Mouse (Mus musculus) inflammation-experienced regulatory T-cells, adult 6 months (primary cell): ENCODE results near the gene Inafm2. TPM values are rescaled to one million over a fixed set of nuclear protein-coding genes. Genes with fewer than 3 reads are reported as not detected.

Experiments used
- ATAC-seq: one replicate; pipeline ENCODE4 v1.8.0; 2017
- polyA plus RNA-seq, 3 experiments: library from polyadenylated mRNA; unstranded; fragments of 100-300 nt; shearing (Covaris generic); gene quantifications; one replicate each; pipeline ENCODE4 v1.2.1; 2017

Gene Inafm2
- polyA plus RNA-seq, result 10 to 100 TPM; 28.1 to 40.7 (median 28.2) TPM

DNA sequence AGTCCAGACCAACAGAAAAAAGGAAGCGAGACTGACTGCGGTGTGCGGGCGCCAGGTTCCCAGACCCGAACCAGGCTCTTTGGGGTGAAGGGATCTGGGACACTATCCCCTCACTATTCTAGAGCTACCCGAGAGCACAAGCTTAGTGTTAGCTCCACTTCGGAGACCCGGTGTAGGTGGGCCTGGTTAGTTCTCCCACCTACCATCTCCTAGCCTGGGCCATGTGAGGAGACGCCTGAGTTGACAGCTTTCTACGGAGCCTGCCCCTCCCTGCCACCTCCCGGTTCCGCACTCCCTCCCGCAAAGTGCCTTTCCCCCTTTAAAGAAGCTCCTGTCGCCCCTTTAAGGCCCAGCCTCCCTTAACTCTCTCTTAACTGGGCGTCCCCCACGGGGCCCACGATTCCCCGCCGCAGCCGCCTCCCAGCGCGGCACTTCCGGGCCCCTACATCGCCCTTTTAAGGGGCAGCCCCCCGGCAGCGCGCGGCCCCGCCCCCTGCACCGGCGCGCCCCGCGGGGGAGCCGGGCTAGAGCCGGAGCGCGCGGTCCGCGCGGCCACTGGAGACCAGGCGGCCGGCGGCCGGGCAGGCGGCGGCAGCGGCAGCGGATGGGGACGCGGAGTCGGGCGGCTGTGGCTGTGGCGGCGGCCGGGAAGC, at the start of gene Inafm2:
Gene Inafm2 (plus strand): TSS at position 527 of the 653 bp plus-strand sequence.
- peak; percentile 87 for ATAC-seq

GRCm38 (mm10) chr2:118696451-118697308, 48.9 kb upstream of the Inafm2 start:
- ATAC-seq, result no peak

GRCm38 (mm10) chr2:118697311-118697877, 48.2 kb upstream of the Inafm2 start:
- ATAC-seq, result no peak

DNA sequence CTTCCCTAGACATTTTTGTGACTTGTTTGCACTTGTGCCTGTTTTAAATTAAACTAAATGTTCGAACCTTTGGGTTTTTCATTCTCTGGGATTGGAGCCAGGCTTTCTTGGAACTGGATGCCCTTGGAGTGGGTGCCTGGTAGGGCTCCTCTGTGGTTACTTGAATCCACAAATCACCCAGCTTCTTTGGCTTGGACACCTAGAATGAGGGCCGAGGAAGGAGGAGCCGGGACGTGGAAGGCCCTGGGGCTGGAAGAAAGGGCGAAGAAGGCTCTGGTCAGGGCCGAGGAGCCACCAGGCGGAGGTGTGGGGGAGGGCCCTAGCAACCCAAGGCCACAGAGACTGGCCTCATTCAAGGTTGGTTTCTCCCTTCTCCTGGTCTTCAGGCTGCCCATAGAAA, 47.6 kb upstream of the Inafm2 start:
- no peak for ATAC-seq

GRCm38 (mm10) chr2:118700179-118701062, 45.1 kb upstream of the Inafm2 start:
- peak; percentile 50 for ATAC-seq

- no peak for ATAC-seq
These were observed 44.4 kb upstream of the Inafm2 start for GRCm38 (mm10) chr2:118701161-118701560.

DNA sequence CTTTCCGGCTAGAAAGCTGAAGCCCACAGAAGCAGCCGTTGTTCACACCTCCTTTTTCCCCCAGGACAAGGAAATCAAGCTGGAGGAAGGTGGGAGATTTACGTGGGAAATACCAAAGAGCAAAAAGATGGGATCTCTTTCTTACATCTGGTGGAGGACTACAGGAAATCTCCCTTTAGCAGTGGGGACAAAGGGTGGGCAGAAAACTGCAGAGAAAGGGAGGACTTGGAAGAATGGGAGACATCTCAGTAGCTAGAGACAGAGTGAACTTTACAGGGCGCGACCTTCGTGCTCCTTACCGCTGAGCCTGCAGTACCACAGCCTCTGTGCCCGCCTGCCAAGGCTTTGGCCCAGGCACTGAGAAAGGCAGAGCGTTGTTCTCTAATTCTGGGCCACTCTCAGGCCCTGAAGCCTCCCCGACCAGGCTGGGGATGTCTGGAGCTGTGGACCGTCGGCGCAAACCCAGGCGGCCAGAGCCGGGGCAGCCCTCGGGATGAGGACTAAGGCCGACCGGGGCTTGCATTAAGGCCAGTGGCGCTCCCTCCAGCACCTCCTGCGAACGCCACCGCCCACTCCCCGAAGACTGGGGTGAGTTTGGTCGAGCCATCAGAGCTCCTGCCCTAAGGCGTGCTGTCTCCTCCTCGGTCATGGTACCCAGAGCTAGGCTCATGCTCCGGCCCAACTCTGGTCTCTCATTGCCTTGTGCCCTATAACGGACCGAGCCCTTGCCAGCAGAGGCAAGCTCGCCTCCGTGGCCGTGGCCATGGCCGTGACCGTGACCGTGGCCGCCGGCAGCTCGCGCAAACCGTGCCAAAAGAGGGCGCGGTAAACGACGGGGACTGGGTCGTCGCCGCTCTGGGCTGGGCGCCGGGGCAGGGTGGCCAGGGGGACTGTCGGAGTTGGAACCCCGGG, 43.3 kb upstream of the Inafm2 start:
- ATAC-seq, result no peak

GRCm38 (mm10) chr2:118702883-118703761, 42.4 kb upstream of the Inafm2 start:
- ATAC-seq, result peak; percentile 25

GRCm38 (mm10) chr2:118703913-118704730, 41.4 kb upstream of the Inafm2 start, which contains the start of gene Ankrd63:
Ankrd63 (minus strand) TSS chr2:118703963.
- ATAC-seq, result peak; percentile 23

- ATAC-seq, result no peak
These were observed 39.1 kb upstream of the Inafm2 start for GRCm38 (mm10) chr2:118706436-118706835.

DNA sequence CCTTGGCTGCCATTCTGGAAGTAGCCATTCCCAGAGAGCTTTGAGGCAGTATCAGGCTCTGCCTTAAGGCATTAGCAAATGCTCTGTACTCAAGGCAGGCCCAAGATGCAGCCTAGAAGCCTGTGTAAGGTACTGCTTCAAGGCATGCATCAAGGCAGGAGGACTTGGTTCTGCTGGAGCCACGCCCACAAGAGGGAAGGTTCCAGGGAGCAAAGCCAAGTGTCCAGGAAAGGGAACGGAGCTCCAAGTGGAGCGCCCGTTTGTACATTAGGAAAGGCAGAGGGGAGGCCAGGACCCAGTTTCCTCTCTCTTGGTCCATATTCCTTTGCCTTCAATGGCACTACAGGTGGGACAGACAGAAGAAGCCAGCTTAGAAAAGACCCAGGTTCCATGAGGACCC, 37.1 kb upstream of the Inafm2 start:
- ATAC-seq, result no peak

GRCm38 (mm10) chr2:118709655-118710221, 35.8 kb upstream of the Inafm2 start:
- ATAC-seq, result no peak

DNA sequence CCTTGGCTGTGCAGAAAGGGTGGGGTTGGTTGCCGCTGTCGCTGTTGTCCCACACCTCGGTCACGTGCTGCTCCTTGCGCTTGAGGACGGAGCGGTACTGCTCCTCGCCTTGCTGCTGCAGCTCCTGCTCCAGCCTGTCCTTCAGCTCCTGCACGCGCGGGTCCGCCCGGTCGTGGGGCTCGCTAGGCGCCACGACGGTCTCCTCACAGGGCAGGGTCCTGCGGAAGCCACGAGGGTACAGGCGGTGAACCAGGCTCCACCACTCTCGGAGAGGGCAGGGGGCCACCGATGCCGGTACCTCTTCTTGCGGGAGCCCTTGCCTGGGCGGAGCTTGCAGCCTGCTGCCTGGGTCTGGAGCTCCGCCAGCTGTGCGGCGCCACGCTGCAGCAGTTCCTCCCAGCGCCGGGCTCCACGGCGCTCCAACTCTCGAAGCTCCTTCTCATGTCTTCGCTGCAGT, 34.5 kb upstream of the Inafm2 start:
- ATAC-seq, result no peak

- no peak for ATAC-seq
These were observed 31.9 kb upstream of the Inafm2 start for GRCm38 (mm10) chr2:118713631-118714030.

- no peak for ATAC-seq
These were observed 31.3 kb upstream of the Inafm2 start for GRCm38 (mm10) chr2:118714230-118714629.

DNA sequence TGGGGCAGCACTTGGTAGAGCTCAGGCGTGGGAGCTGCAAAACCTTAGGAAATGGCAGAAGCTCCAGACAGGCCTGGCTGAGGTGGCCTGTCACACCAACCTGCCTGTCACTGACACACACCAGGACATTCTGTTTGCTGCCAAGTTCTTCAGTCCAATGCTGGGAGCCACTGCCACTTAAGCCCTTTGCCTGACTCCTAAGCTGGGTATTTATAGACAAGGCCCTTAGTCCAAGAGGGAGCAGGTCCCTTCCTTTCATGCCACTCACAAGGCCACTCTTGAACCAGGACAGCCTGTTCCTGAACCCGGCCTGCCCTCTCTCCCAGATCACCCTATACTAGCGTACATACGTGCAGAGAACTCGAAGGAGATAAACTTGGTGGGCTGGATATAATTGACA, 28.9 kb upstream of the Inafm2 start:
- ATAC-seq, result no peak

DNA sequence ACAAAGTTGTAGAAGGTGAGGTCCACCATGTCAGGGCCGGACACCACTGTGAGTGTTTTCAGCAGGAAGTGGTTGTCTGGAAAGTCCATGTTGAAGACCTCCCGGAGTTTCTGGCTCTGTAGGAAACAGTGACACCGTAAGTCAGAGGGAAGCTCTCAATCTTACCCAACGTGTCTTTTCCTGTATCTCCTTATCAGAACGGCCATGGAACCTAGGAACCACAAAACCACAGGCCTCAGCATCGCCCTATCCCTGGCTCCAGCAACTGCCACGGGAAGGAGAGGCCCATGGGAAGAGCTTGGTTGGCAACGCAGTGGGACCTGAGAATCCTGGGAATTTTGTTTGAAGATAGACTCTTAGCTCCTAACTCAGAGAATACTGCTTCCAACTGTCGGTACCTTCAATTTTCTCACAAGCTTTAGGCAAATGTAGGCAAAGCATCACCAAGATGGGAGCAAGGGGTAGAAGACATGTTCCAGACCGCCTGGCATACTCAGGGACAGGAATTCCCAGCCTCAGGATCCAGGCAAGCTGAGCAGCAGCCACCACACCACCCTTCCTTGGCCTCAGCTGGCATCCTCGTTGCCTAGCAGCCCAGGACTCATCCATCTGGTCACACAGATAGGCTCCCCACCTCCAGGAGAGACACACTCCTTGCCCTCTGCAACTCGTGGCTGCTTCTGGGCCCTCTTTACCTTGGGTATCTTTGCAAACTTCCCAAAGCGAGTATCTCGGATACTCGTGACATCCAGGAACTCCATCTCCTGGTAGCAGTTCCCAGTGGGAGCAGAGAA, 21.7 kb upstream of the Inafm2 start:
- ATAC-seq, result no peak

DNA sequence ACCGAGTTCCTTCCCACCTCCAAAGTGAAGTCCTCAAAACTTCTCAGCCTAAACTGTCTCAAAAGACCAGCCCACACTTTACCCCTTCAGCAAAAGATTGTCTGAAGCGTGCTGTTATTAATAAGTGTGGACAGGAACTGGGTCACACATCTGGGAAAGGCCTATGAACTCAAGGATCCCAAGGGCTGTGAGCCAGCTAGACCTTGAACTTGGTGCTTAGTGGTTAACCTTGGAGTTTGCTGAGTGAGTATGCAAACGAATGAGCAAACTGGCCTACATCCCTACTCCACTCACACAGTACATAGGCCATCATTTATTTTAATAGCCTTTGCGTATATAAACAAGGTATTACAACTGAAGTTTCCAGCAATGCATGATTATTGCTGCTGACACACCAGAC, 20.0 kb upstream of the Inafm2 start:
- no peak for ATAC-seq
